Mouse (Mus musculus) CH12.LX (cell line): ENCODE results near the gene Trhr2.

ENCODE experiments used
- CTCF ChIP-seq, 2 experiments: IDR thresholded peaks in 1 of 2; conservative IDR thresholded peaks in 1 of 2; 2 replicates each; pipeline ENCODE4 v1.5.1; 2011 to 2012; ENCODE audit warnings: low read depth in 2 of 2, low read length in 2 of 2, improper control_type of control experiment in 1 of 2, inconsistent platforms in 1 of 2, mild to moderate bottlenecking in 1 of 2, moderate library complexity in 1 of 2
- ETS1 ChIP-seq: conservative IDR thresholded peaks from 2 replicates; pipeline ENCODE4 v1.6.1; 2012; ENCODE audit warnings: low read depth, mild to moderate bottlenecking, inconsistent platforms, low read length, improper control_type of control experiment, moderate library complexity
- JUND ChIP-seq: conservative IDR thresholded peaks from 2 replicates; pipeline ENCODE4 v1.6.1; 2011; ENCODE audit warnings: low read depth, low read length, improper control_type of control experiment
- MAX ChIP-seq: IDR thresholded peaks from 2 replicates; pipeline ENCODE4 v1.6.1; 2011; ENCODE audit warnings: low read length, improper control_type of control experiment
- NELFE ChIP-seq: IDR thresholded peaks from 2 replicates; pipeline ENCODE4 v1.6.1; 2011; ENCODE audit warnings: low read depth, low read length, improper control_type of control experiment
- USF1 ChIP-seq: IDR thresholded peaks from 2 replicates; pipeline ENCODE4 v1.6.1; 2014; ENCODE audit warnings: low read depth, mild to moderate bottlenecking, inconsistent platforms, low read length, improper control_type of control experiment

DNA sequence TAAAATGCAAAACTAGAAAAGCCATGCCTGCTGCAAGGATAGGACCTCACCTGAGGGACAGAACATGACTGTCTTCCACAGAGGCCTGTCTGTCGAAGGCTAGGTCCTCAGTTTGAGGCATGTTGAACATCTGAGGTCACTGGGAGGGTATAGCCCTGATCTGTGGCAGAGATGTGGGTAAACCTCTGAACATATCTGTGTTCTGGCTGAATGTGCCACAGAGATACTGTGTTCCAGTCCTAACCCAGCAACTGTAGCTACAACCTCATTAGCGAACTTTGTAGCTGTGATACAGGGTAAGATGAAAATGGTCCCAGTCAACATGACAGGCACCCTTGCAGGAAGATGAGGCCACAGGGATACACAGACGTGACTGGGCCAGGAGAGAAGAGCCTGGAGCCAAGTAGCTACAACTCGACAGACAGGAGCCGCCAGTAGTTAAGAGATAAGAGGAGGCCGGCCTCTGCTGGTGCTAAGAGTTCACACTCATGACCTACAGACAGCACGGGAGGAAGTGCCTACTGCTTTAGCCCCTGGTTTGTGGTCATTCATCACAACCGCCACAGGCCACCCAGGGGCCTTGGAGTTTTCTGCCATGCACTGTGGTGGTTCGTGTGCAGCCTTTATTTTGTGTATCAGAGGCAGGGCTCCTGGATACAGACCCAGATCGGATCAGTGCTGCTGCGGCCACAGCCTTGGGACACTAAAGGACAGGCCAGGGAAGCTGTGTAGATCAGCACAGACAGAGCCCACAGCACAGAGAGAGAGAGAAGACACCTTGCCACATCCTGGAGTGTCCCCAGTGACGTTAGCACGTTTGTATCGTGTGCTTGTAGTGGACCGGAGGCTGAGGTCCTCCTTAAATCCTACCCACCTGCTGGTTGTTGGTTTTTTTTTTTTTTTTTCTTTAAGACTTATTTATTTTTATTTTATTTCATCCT, 10.9 kb downstream of the Trhr2 start:
- TF ChIP-seq JUND (no peak), MAX (no peak), NELFE (no peak), CTCF (conservative IDR thresholded peaks at IDR 0.05 in 1 of 2, IDR thresholded peaks at IDR 0.05 in 1 of 2; ENCODE audit: low read depth in 2 of 2, low read length in 2 of 2) (no peak), ETS1 (no peak), USF1 (no peak)
